Mouse (Mus musculus) ES-E14 (cell line): ENCODE data around the gene Il25.

Experiments used
- CHD2 ChIP-seq: IDR thresholded peaks from 2 replicates; pipeline ENCODE4 v1.6.1; 2014; ENCODE audit warnings: mild to moderate bottlenecking, low read depth, low read length, inconsistent platforms
- HCFC1 ChIP-seq: IDR thresholded peaks from 2 replicates; pipeline ENCODE4 v1.6.1; 2012; ENCODE audit warnings: low read length, inconsistent platforms, borderline replicate concordance; ENCODE audit not compliant: insufficient read depth

GRCm38 (mm10) chr14:54944939-54945338 lies 12.4 kb downstream of the Il25 start:
- TF ChIP-seq HCFC1 (no peak), CHD2 (no peak)
